ENCODE assay signal across 11 mouse cellular contexts in genomic region chr6:92812702-92813370, GRCm38 (mm10). TPM values are rescaled to one million over a fixed set of nuclear protein-coding genes. Genes with fewer than 3 reads are reported as not detected.
DNase-seq lines count a peak whose midpoint lies in the region; TF ChIP-seq lines count a peak whose summit lies in the region.
"Had no signal": no experiment of that assay in that cellular context is flagged by ENCODE, and none has a peak within 500 bp of the region (broad histone marks: within the 10 kb centered on the region; RNA-seq: fewer than 3 reads in every experiment).

No protein-coding gene starts in this region.

- H3K4me1 ChIP-seq in kidney, adult 2 months (ENCODE audit: control insufficient read depth, insufficient read depth, low read length) = peaks cover 41% of the 10 kb centered on the region

- peak overlapping the region; percentile 65 for H3K27ac ChIP-seq in kidney, adult 2 months (ENCODE audit: insufficient read depth, low read depth, low read length)
- peak overlapping the region; percentile 71 for H3K27ac ChIP-seq in layer of hippocampus, adult 2 months
- H3K27ac ChIP-seq: forebrain, embryonic 15.5 days had no signal

- no peak for TF ChIP-seq POLR2A in kidney, adult 2 months (IDR thresholded peaks at IDR 0.05; ENCODE audit: low read depth, low read length)
- no peak for TF ChIP-seq POLR2A in brain, embryonic 14.5 days (IDR thresholded peaks at IDR 0.05; ENCODE audit: borderline replicate concordance, extremely low read depth, insufficient read depth, insufficient read length, poor library complexity, severe bottlenecking)

- no peaks in the 10 kb centered on the region for H3K27me3 ChIP-seq in kidney, adult 2 months (replicated peaks; ENCODE audit: control insufficient read depth, insufficient read depth, low read length)
- H3K27me3 ChIP-seq: forebrain, embryonic 15.5 days had no signal

- H3K36me3 ChIP-seq in kidney, adult 2 months (ENCODE audit: control insufficient read depth, insufficient read depth, low read length) = no peaks in the 10 kb centered on the region; the same call in 1 of the 2 replicates
- H3K36me3 ChIP-seq: forebrain, embryonic 15.5 days had no signal

- peak; percentile 70 for DNase-seq in kidney, adult 2 months
- no peak for DNase-seq in kidney, adult 8-10 months
- peak; percentile 59 for DNase-seq in brain, embryonic 14.5 days (ENCODE audit: low read depth)
- DNase-seq in cerebellum, postnatal 10 days = peak; percentile 89 to 91
- DNase-seq in layer of hippocampus, adult 2 months (ENCODE audit: low spot score in 2 of 2) = peak; percentile 33 to 56
- no peak for DNase-seq in frontal cortex, adult 2 months (ENCODE audit: extremely low spot score in 1 of 2, low spot score in 1 of 2)
- DNase-seq in thymus, postnatal 4 days = no peak
- DNase-seq: midbrain, embryonic 14.5 days had no signal

- no peak overlapping the region for H3K4me3 ChIP-seq in kidney, adult 2 months (ENCODE audit: insufficient read depth, low read depth, low read length)
- no peak overlapping the region for H3K4me3 ChIP-seq in layer of hippocampus, adult 2 months
- H3K4me3 ChIP-seq: forebrain, embryonic 15.5 days had no signal

- TF ChIP-seq CTCF in kidney, adult 2 months (conservative IDR thresholded peaks at IDR 0.05; ENCODE audit: insufficient read depth, insufficient read length, low read depth, low read length) = no peak
- TF ChIP-seq CTCF in brain, embryonic 14.5 days (IDR thresholded peaks at IDR 0.05; ENCODE audit: borderline replicate concordance, extremely low read depth, insufficient read depth, insufficient read length) = no peak
- no peak for TF ChIP-seq CTCF in layer of hippocampus, adult 2 months (conservative IDR thresholded peaks at IDR 0.05)

- 39% methylated on average over 2 of the region's 2 CpGs for WGBS in kidney, adult 2 months

RNA-seq across cellular contexts. Expression of gene A730049H05Rik, which starts 3.4 kb away (rescaled TPM):
- polyA plus RNA-seq in kidney, adult 2 months (2012; rRNA removed) = 2.1 and 2.6 TPM in 2 replicates
- polyA plus RNA-seq in brain, embryonic 14.5 days (2012; rRNA removed) = 0.44 and 0.48 TPM in 2 replicates
- total RNA-seq in layer of hippocampus, adult 2 months (2021) = under 1 TPM; 0.15 to 0.27 TPM
- polyA plus RNA-seq in frontal cortex, adult 2 months (2012; rRNA removed) = 0.06 TPM in 1 of 2 replicates, not detected in the other
- total RNA-seq: left cerebral cortex, postnatal 14 days had no signal
- polyA plus RNA-seq: small intestine, adult 2 months had no signal

RNA-seq across cellular contexts. Expression of gene Gm15737, which starts 56.3 kb away (rescaled TPM):
- polyA plus RNA-seq in kidney, adult 2 months (2012; rRNA removed) = 0.01 TPM in 1 of 2 replicates, not detected in the other
- not detected in 2 replicates for polyA plus RNA-seq in brain, embryonic 14.5 days (2012; rRNA removed)
- total RNA-seq in layer of hippocampus, adult 2 months (2021) = not detected
- not detected in 2 replicates for polyA plus RNA-seq in frontal cortex, adult 2 months (2012; rRNA removed)
- total RNA-seq: left cerebral cortex, postnatal 14 days had no signal
- polyA plus RNA-seq: forebrain, embryonic 15.5 days; midbrain, embryonic 14.5 days; small intestine, adult 2 months had no signal

Comparison
In these comparisons a context has a peak if more than half of its experiments do, and no peak if none do; other contexts are left out.
1. DNase-seq: peak in kidney, adult 2 months (single experiment), brain, embryonic 14.5 days (single experiment), cerebellum, postnatal 10 days (2 of 2) and layer of hippocampus, adult 2 months (2 of 2); none in kidney, adult 8-10 months (0 of 2), frontal cortex, adult 2 months (0 of 2) and thymus, postnatal 4 days (single experiment).